Mouse (Mus musculus) heart, embryonic 16.5 days (tissue): ENCODE results near the gene Camkk2. TPM values are rescaled to one million over a fixed set of nuclear protein-coding genes. Genes with fewer than 3 reads are reported as not detected.

Experiments
- ATAC-seq: fragments of 200-750 bp; cut with Nextera tagmentation; replicated peaks from 2 replicates; pipeline ENCODE4 v1.8.0; 2017; ENCODE audit warnings: moderate number of reproducible peaks; ENCODE audit not compliant: insufficient read depth, low FRiP score; ENCODE audit errors: extremely low read depth
- H3K27ac ChIP-seq: fragments of 300-500 bp; sonication (generic); 2 replicates; pipeline ENCODE4 v1.5.1; 2014; ENCODE audit warnings: mild to moderate bottlenecking, low read length, control low read depth, moderate library complexity
- H3K27me3 ChIP-seq: fragments of 300-500 bp; sonication (generic); 2 replicates; pipeline ENCODE4 v1.6.1; 2014; ENCODE audit warnings: low read length, mixed read lengths; ENCODE audit not compliant: control insufficient read depth, insufficient read depth
- H3K36me3 ChIP-seq: fragments of 300-500 bp; sonication (generic); 2 replicates; pipeline ENCODE4 v1.6.1; 2014; ENCODE audit not compliant: control insufficient read depth, insufficient read depth
- H3K4me1 ChIP-seq: fragments of 300-500 bp; sonication (generic); 2 replicates; pipeline ENCODE4 v1.6.1; 2014; ENCODE audit warnings: low read length, mixed read lengths; ENCODE audit not compliant: control insufficient read depth, insufficient read depth
- H3K4me2 ChIP-seq: fragments of 300-500 bp; sonication (generic); 2 replicates; pipeline ENCODE4 v1.6.1; 2014; ENCODE audit warnings: low read depth, mild to moderate bottlenecking, control low read depth, low read length
- H3K4me3 ChIP-seq: fragments of 300-500 bp; sonication (generic); 2 replicates; pipeline ENCODE4 v1.5.1; 2014; ENCODE audit warnings: mild to moderate bottlenecking, control low read depth, low read length
- H3K9ac ChIP-seq: fragments of 300-500 bp; sonication (generic); 2 replicates; pipeline ENCODE4 v1.6.1; 2014; ENCODE audit warnings: low read length, control low read depth
- H3K9me3 ChIP-seq: fragments of 300-500 bp; sonication (generic); replicated peaks from 2 replicates; pipeline ENCODE4 v1.6.1; 2016; ENCODE audit warnings: low read length; ENCODE audit not compliant: control insufficient read depth
- WGBS: fragments of 180-500 bp; shearing (Covaris S2); extraction: QIAGEN DNeasy Blood & Tissue Kit; methylation state at CpG from one replicate; pipeline ENCODE4 v1.1.7; 2014; 5-methylcytosine and 5-hydroxymethylcytosine counted together
- polyA plus RNA-seq: library from polyadenylated mRNA; unstranded; fragments of >200 nt; fragmentation: Nextera tagmentation; extraction: Ambion mirVana; gene quantifications from 2 replicates; pipeline ENCODE4 v1.2.1, GENCODE M21; 2015

Camkk2 gene
- polyA plus RNA-seq, 1 experiment from 2014 or later = 12.6 TPM

DNA sequence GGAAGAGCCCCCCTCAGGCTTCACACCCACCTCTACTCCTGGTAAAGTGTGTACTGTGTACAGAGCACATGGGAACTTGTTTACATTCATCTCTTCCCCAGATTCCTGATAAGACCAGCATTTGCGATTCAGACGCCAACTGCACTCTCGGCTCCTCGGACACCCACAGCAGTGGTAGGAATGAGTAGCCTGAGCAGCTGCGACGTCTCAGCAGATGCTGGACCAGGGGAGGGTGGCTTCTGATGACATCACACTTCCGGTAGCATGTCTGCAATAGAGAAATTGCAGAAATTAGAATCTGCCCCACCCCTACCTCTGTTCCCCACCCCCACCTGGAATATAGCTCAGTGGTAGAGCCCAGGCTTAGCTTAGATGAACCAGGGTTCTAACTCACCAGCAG is 60.8 kb downstream of the Camkk2 start:
- Histone ChIP-seq H3K27me3 (no peaks in the 10 kb centered on the region), H3K9me3 (peaks cover 7% of the 10 kb centered on the region), H3K27ac (no peak overlapping the region), H3K4me2 (no peak overlapping the region), H3K36me3 (peaks cover 6% of the 10 kb centered on the region), H3K4me3 (no peak overlapping the region), H3K9ac (no peak overlapping the region), H3K4me1 (no peaks in the 10 kb centered on the region)
- 57% methylated on average over 7 of the region's 7 CpGs for WGBS
- ATAC-seq = no peak

DNA sequence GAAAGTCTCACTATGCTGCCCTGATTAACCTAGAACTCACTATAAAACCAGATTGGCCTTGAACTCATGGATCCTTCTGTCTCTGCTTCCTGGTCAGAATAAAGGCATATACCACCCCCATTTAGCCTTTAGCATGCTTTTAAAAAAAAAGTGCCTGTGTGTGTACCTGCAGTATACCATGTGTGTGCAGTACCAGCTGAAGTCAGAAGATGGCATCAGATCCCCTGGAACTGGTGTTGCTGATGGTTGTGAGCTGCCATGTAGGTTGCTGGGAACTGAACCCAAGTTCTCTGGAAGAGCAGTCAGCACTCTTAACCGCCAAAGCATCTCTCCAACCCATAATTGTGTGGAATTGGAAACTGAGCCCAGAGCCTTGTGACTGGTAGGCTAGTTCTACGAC is 62.4 kb downstream of the Camkk2 start:
- ATAC-seq = no peak
- Histone ChIP-seq H3K4me2 (no peak overlapping the region), H3K9me3 (peaks cover 6% of the 10 kb centered on the region), H3K4me1 (no peaks in the 10 kb centered on the region), H3K27me3 (no peaks in the 10 kb centered on the region), H3K4me3 (no peak overlapping the region), H3K9ac (no peak overlapping the region), H3K36me3 (peaks cover 6% of the 10 kb centered on the region), H3K27ac (no peak overlapping the region)
- WGBS = 96% methylated on average over 2 of the region's 2 CpGs

DNA sequence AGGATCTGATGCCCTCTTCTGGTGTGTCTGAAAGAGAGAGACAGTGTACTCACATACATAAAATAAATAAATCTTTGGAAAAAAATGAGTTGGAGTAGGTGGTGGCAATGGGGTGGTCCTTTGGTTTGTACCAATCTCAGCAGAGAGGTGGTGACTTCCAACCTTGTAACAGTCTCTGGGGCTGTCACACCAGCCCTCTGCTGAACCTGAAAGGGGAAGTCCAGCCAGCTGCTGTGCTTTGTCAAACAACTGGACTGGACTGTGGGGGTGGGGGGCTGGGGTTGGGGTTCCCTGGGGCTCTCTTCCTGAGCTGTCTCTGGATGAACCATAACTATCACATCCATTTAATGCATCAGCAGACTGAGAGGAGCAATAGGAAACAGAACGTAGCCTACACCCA is 63.5 kb downstream of the Camkk2 start:
- Histone ChIP-seq H3K4me3 (no peak overlapping the region), H3K27me3 (no peaks in the 10 kb centered on the region), H3K27ac (no peak overlapping the region), H3K4me1 (no peaks in the 10 kb centered on the region), H3K4me2 (no peak overlapping the region), H3K36me3 (peaks cover 6% of the 10 kb centered on the region), H3K9me3 (peaks cover 6% of the 10 kb centered on the region), H3K9ac (no peak overlapping the region)
- ATAC-seq = no peak
- 82% methylated on average over 1 of the region's 1 CpGs for WGBS

DNA sequence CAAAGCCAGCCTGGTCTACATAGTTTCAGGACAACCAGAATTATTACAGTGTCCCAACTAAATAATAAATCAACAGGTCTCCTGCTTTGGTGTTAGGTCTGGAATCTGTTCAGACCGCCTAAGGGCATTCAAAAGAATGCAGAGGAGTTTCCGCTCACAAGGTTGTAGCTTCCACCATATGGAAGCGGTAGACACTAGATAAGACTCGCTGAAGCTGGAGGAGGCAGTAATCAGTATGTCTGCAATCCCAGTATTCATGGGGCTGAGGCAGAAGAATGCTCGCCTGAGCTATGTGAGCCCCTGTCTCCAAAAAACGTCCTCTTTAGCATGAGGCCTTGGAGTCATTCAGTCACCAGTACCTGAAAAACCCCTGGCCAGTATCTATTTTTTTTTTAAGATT is 70.4 kb downstream of the Camkk2 start:
- H3K27ac ChIP-seq = no peak overlapping the region

DNA sequence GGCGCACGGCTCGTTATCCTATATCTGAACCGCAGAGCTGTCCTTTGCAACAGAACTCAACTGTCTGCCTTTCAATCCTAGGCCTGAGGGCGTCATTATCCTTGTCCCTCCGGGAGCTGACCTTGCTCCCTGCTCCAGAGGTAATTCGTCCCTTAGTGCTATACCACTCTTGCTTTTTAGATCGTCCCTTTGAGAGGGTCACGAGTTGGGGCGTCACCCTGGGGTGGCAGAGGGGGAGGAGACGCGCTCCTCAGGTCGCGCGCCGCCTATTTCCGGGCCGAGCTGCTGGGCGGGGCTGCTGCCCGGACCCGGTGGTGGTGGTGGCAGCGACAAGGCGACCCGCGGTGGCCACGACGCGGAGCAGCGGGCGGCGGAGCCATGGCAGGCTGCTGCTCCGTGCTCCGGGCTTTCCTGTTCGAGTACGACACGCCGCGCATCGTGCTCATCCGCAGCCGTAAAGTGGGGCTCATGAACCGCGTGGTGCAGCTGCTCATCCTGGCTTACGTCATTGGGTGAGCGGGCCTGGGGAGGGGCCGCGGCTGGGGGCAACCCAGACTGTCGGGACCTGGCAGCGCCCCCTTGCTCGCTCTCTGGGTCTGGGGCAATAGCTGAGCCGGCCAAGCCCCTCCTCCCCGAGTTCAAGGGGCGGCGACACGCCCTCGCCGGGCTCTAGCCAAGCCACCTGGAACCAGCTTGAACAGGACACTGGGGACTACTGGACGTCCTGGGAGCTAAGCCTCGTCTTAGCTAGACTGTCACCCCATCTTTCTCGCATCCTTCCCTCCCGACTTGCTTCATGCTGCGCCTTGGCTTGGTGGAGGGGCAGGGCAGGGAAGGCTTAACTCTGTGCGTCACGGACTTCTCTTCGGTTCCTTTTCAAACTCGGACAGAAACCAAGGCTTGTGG is 71.7 kb downstream of the Camkk2 start, which contains the start of gene P2rx4:
Gene P2rx4, plus strand, starts transcription at position 269 of the 906 bp plus-strand sequence.
- peak; percentile 91 for ATAC-seq
- WGBS = under 1% methylated on average over 66 of the region's 66 CpGs
- H3K4me1 ChIP-seq = peaks cover 16% of the 10 kb centered on the region
- no peaks in the 10 kb centered on the region for H3K36me3 ChIP-seq
- H3K4me3 ChIP-seq = peak within 1 kb of the TSS; percentile 68
- no peaks in the 10 kb centered on the region for H3K9me3 ChIP-seq
- peak within 1 kb of the TSS; percentile 88 for H3K4me2 ChIP-seq
- H3K27ac ChIP-seq = peak within 1 kb of the TSS; percentile 90
- peak within 1 kb of the TSS; percentile 83 for H3K9ac ChIP-seq
- H3K27me3 ChIP-seq = no peaks in the 10 kb centered on the region

More for the DNA sequence above, 70.4 kb downstream of the Camkk2 start:
- Histone ChIP-seq H3K9ac (no peak overlapping the region), H3K9me3 (0 out of 2 replicates have a peak, but pooled peaks cover 3% of the 10 kb centered on the region), H3K4me2 (no peak overlapping the region; the same call in 1 of the 2 replicates), H3K36me3 (no peaks in the 10 kb centered on the region), H3K27me3 (no peaks in the 10 kb centered on the region), H3K4me3 (no peak overlapping the region), H3K4me1 (peaks cover 16% of the 10 kb centered on the region)
- WGBS = 56% methylated on average over 6 of the region's 6 CpGs
- ATAC-seq = no peak

DNA sequence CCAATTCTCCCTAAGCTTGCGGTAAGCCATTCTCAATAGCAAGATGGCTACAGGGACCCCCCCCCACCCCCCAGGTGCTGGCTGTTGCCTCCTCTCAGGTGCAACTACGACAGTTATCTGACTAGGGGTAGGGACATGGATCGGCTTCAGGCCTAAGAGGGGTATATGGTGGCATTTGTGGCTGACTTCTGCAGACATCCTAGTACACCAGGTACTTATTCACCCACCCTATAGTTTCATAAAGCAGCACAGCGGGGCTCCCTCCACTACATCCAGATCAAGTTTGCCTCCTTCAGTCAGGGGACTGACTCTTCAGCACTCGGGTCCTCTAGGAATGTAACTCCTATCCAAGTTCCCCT is 72.3 kb downstream of the Camkk2 start:
- peak overlapping the region; percentile 83 for H3K9ac ChIP-seq
- no peaks in the 10 kb centered on the region for H3K9me3 ChIP-seq
- H3K27me3 ChIP-seq = no peaks in the 10 kb centered on the region
- peak overlapping the region; percentile 90 for H3K27ac ChIP-seq
- H3K36me3 ChIP-seq = no peaks in the 10 kb centered on the region
- H3K4me3 ChIP-seq = peak overlapping the region; percentile 68
- no peak for ATAC-seq
- peak overlapping the region; percentile 88 for H3K4me2 ChIP-seq
- 39% methylated on average over 5 of the region's 5 CpGs for WGBS
- peaks cover 16% of the 10 kb centered on the region for H3K4me1 ChIP-seq

DNA sequence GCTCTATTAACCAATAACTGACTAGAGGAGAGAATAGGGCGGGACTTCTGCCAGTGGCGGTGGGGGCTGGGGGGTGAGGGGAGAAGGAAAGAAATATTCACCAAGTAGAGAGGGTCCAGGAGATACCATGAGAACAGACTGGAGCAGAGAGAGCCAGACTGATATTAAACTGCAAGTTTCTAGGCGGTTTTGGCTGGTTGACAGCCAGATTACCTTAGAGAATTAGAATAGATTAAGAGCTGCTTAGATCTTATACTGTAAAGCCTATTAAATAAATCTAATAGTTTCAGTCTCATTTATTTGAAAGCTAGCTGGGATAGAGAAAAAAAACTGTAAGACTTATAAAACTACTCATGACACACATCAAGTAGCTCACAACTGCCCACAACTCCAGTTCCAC is 74.0 kb downstream of the Camkk2 start:
- H3K9ac ChIP-seq = no peak overlapping the region
- H3K36me3 ChIP-seq = no peaks in the 10 kb centered on the region
- ATAC-seq = no peak
- H3K27me3 ChIP-seq = no peaks in the 10 kb centered on the region
- H3K27ac ChIP-seq = no peak overlapping the region
- no peak overlapping the region for H3K4me3 ChIP-seq
- 79% methylated on average over 3 of the region's 3 CpGs for WGBS
- H3K4me2 ChIP-seq = no peak overlapping the region
- H3K4me1 ChIP-seq = peaks cover 16% of the 10 kb centered on the region
- H3K9me3 ChIP-seq = no peaks in the 10 kb centered on the region

DNA sequence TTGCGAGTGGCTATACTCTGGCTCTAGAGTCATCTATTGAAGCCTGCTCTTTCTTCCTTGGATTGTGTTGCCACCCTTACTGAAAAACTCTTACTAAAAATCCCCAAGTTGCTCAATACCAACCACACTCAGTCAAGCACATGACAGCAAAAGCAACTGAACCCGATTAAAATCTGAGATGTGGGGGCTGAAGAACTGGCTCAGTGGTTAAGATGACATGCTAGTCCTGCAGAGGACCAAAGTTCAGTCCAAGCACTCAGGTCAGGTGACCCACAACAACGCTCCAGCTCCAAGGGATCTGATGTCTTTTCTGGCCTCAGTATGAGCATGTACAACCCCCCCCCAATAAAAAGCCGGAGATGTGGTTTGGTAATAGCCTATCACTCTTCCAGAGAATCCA is 74.6 kb downstream of the Camkk2 start:
- peaks cover 16% of the 10 kb centered on the region for H3K4me1 ChIP-seq
- no peak overlapping the region for H3K4me3 ChIP-seq
- H3K27me3 ChIP-seq = no peaks in the 10 kb centered on the region
- H3K27ac ChIP-seq = no peak overlapping the region
- no peak for ATAC-seq
- no peaks in the 10 kb centered on the region for H3K9me3 ChIP-seq
- H3K4me2 ChIP-seq = no peak overlapping the region
- no peaks in the 10 kb centered on the region for H3K36me3 ChIP-seq
- 79% methylated on average over 4 of the region's 4 CpGs for WGBS
- no peak overlapping the region for H3K9ac ChIP-seq

DNA sequence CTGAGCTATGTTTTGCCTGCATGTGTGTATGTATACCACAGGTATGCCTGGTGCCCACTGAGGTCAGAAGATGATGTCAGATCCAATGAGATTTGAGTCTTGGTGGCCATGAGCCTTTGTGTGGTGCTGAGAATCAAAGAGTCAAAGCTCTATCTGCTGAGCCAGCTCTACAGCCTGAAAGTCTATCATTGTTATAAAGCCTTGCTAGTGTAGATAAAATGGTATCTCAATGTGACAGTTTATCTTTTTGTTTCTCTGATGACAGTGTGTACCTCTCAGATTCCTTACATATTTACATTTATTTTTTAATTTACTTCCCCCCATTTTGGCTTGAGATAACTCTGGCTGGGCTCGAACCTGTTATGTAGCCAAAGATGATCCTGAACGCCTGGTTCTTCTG is 75.6 kb downstream of the Camkk2 start:
- H3K27ac ChIP-seq = no peak overlapping the region
- H3K9me3 ChIP-seq = no peaks in the 10 kb centered on the region
- no peak overlapping the region for H3K9ac ChIP-seq
- H3K4me2 ChIP-seq = no peak overlapping the region
- H3K4me3 ChIP-seq = no peak overlapping the region
- H3K36me3 ChIP-seq = no peaks in the 10 kb centered on the region
- WGBS = 78% methylated on average over 2 of the region's 2 CpGs
- peaks cover 15% of the 10 kb centered on the region for H3K4me1 ChIP-seq
- ATAC-seq = no peak
- no peaks in the 10 kb centered on the region for H3K27me3 ChIP-seq
